Mouse (Mus musculus): ENCODE measurements around the gene Zfp367.
A peak's percentile ranks its signal among the peaks of the same experiment; 100 is the strongest.

Gene Zfp367

GRCm38 (mm10) chr13:64153083-64153682 lies at the start of gene Zfp367:
Gene Zfp367, minus strand, starts transcription at chr13:64153202.
- DNase-seq (ENCODE audit: low spot score in 2 of 2), result peak; percentile 99 to 100

- no peak for DNase-seq (ENCODE audit: low spot score in 2 of 2)
Measured at GRCm38 (mm10) chr13:64200911-64201310, 47.9 kb upstream of the Zfp367 start.

- DNase-seq (ENCODE audit: low spot score in 2 of 2), result no peak
Measured at GRCm38 (mm10) chr13:64198310-64198709, 45.3 kb upstream of the Zfp367 start.

GRCm38 (mm10) chr13:64197899-64198298 lies 44.9 kb upstream of the Zfp367 start:
- no peak for DNase-seq (ENCODE audit: low spot score in 2 of 2)

- DNase-seq (ENCODE audit: low spot score in 2 of 2), result no peak
Measured at GRCm38 (mm10) chr13:64187065-64187464, 34.1 kb upstream of the Zfp367 start.

GRCm38 (mm10) chr13:64186516-64186915 lies 33.5 kb upstream of the Zfp367 start:
- no peak for DNase-seq (ENCODE audit: low spot score in 2 of 2)

- no peak for DNase-seq (ENCODE audit: low spot score in 2 of 2)
Measured at GRCm38 (mm10) chr13:64185586-64185985, 32.6 kb upstream of the Zfp367 start.

- DNase-seq (ENCODE audit: low spot score in 2 of 2), result no peak
Measured at GRCm38 (mm10) chr13:64185176-64185575, 32.2 kb upstream of the Zfp367 start.

GRCm38 (mm10) chr13:64184361-64184760 lies 31.4 kb upstream of the Zfp367 start:
- DNase-seq (ENCODE audit: low spot score in 2 of 2), result no peak

GRCm38 (mm10) chr13:64183583-64183982 lies 30.6 kb upstream of the Zfp367 start:
- DNase-seq (ENCODE audit: low spot score in 2 of 2), result no peak

GRCm38 (mm10) chr13:64182091-64182490 lies 29.1 kb upstream of the Zfp367 start:
- DNase-seq (ENCODE audit: low spot score in 2 of 2), result no peak

- peak; percentile 24 to 61 for DNase-seq (ENCODE audit: low spot score in 2 of 2)
Measured at GRCm38 (mm10) chr13:64180888-64181287, 27.9 kb upstream of the Zfp367 start.

GRCm38 (mm10) chr13:64180300-64180699 lies 27.3 kb upstream of the Zfp367 start:
- DNase-seq (ENCODE audit: low spot score in 2 of 2), result peak in 1 of 2 experiments; percentile 17

GRCm38 (mm10) chr13:64178746-64179652 lies 26.0 kb upstream of the Zfp367 start:
- no peak for DNase-seq (ENCODE audit: low spot score in 2 of 2)

- DNase-seq (ENCODE audit: low spot score in 2 of 2), result no peak
Measured at GRCm38 (mm10) chr13:64178000-64178399, 25.0 kb upstream of the Zfp367 start.

- no peak for DNase-seq (ENCODE audit: low spot score in 2 of 2)
Measured at GRCm38 (mm10) chr13:64169746-64170145, 16.7 kb upstream of the Zfp367 start.

- DNase-seq (ENCODE audit: low spot score in 2 of 2), result no peak
Measured at GRCm38 (mm10) chr13:64163147-64163715, 10.2 kb upstream of the Zfp367 start.

GRCm38 (mm10) chr13:64162626-64163025 lies 9.6 kb upstream of the Zfp367 start:
- peak in 1 of 2 experiments; percentile 9 for DNase-seq (ENCODE audit: low spot score in 2 of 2)

- peak; percentile 45 to 50 for DNase-seq (ENCODE audit: low spot score in 2 of 2)
Measured at GRCm38 (mm10) chr13:64161916-64162611, 9.1 kb upstream of the Zfp367 start.

- peak; percentile 98 for DNase-seq (ENCODE audit: low spot score in 2 of 2)
Measured at GRCm38 (mm10) chr13:64161548-64161915, 8.5 kb upstream of the Zfp367 start, which contains the start of gene Habp4. Gene Habp4, plus strand, starts transcription at chr13:64161824.

- no peak for DNase-seq (ENCODE audit: low spot score in 2 of 2)
Measured at GRCm38 (mm10) chr13:64156966-64157365, 4.0 kb upstream of the Zfp367 start.

- no peak for DNase-seq (ENCODE audit: low spot score in 2 of 2)
Measured at GRCm38 (mm10) chr13:64155171-64155571, 2.2 kb upstream of the Zfp367 start.

Data from thymus, postnatal 10 days (tissue).